Comparison of ENCODE assay signal across 25 mouse cellular contexts in the genomic region with DNA sequence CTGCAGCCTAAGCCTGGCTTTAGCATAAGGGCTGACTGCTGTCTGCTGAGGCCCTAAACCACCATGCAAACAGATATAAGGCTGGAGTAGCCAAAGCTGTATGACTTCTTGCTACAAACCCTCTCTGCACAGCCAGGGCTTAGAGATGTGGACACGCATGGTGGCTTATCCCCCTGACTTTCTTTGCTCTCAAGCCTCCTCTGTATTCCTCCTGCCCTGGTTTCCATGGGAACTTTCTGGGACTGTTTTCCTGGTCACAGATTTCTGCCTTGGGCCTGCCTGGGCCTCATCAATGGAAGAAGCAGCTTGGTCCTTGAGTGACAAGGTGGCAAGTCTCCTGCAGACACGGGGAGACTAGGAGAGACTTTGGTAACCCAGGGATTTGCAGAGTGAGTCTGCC. TPM values are rescaled to one million over a fixed set of nuclear protein-coding genes. Genes with fewer than 3 reads are reported as not detected.
DNase-seq lines count a peak whose midpoint lies in the region; ATAC-seq lines count a peak whose summit lies in the region.
"Had no signal": no experiment of that assay in that cellular context is flagged by ENCODE, and none has a peak within 500 bp of the region (broad histone marks: within the 10 kb centered on the region; RNA-seq: fewer than 3 reads in every experiment).

No protein-coding gene starts in this region.

- 25% methylated on average over 2 of the region's 2 CpGs for WGBS in neural tube, embryonic 11.5 days
- WGBS in midbrain, embryonic 12.5 days = 2% methylated on average over 2 of the region's 2 CpGs

- no peaks in the 10 kb centered on the region for H3K36me3 ChIP-seq in neural tube, embryonic 11.5 days (ENCODE audit: control insufficient read depth, insufficient read depth, low read length)
- H3K36me3 ChIP-seq in midbrain, embryonic 12.5 days = no peaks in the 10 kb centered on the region
- H3K36me3 ChIP-seq: embryonic facial prominence, embryonic 12.5 days; forebrain, embryonic 15.5 days; neural tube, embryonic 12.5 days had no signal

- H3K9ac ChIP-seq in neural tube, embryonic 11.5 days (ENCODE audit: low read length) = no peak overlapping the region
- no peak overlapping the region for H3K9ac ChIP-seq in midbrain, embryonic 12.5 days (replicated peaks)
- H3K9ac ChIP-seq: embryonic facial prominence, embryonic 12.5 days; forebrain, embryonic 15.5 days; neural tube, embryonic 12.5 days had no signal

- peaks cover 29% of the 10 kb centered on the region for H3K4me1 ChIP-seq in neural tube, embryonic 11.5 days (ENCODE audit: control insufficient read depth, insufficient read depth, low read length)
- peaks cover 39% of the 10 kb centered on the region for H3K4me1 ChIP-seq in midbrain, embryonic 12.5 days

- peak; percentile 67 for DNase-seq in heart, adult 11 months
- no peak for DNase-seq in heart, postnatal 4 days
- DNase-seq in neural tube, embryonic 11.5 days (ENCODE audit: low spot score) = peak; percentile 18
- no peak for DNase-seq in neural tube, embryonic 10.5 days (ENCODE audit: extremely low spot score, low spot score)
- no peak for DNase-seq in lung, postnatal 14 days
- DNase-seq in cerebellum, adult 8-10 months = no peak
- DNase-seq: adrenal gland, postnatal 25 days; cerebellum, adult 11-12 months; cerebellum, postnatal 25 days; gastrocnemius, postnatal 36 days; kidney, adult 11 months; layer of hippocampus, postnatal 36 days; liver; lung, postnatal 36 days; thymus, postnatal 36 days had no signal

- H3K4me2 ChIP-seq in neural tube, embryonic 11.5 days (ENCODE audit: low read depth) = no peak overlapping the region
- H3K4me2 ChIP-seq in midbrain, embryonic 12.5 days (replicated peaks) = no peak overlapping the region
- H3K4me2 ChIP-seq: embryonic facial prominence, embryonic 12.5 days; forebrain, embryonic 15.5 days; neural tube, embryonic 12.5 days had no signal

- no peak overlapping the region for H3K4me3 ChIP-seq in neural tube, embryonic 11.5 days (ENCODE audit: low read depth, low read length)
- H3K4me3 ChIP-seq in midbrain, embryonic 12.5 days = no peak overlapping the region
- H3K4me3 ChIP-seq: embryonic facial prominence, embryonic 12.5 days; erythroblast, embryonic 14.5 days; forebrain, embryonic 15.5 days; neural tube, embryonic 12.5 days had no signal

- no peaks in the 10 kb centered on the region for H3K9me3 ChIP-seq in neural tube, embryonic 11.5 days (ENCODE audit: control insufficient read depth, low read length)
- no peaks in the 10 kb centered on the region; the same call in 1 of the 2 replicates for H3K9me3 ChIP-seq in midbrain, embryonic 12.5 days
- H3K9me3 ChIP-seq: embryonic facial prominence, embryonic 12.5 days; forebrain, embryonic 15.5 days; neural tube, embryonic 12.5 days had no signal

- H3K27me3 ChIP-seq in neural tube, embryonic 11.5 days (ENCODE audit: control insufficient read depth, insufficient read depth, low read length) = no peaks in the 10 kb centered on the region
- H3K27me3 ChIP-seq in midbrain, embryonic 12.5 days = no peaks in the 10 kb centered on the region
- H3K27me3 ChIP-seq: embryonic facial prominence, embryonic 12.5 days; forebrain, embryonic 15.5 days; neural tube, embryonic 12.5 days; Patski had no signal

- 0 out of 2 replicates have a peak overlapping the region, but pooled peaks have one; percentile 4 for H3K27ac ChIP-seq in neural tube, embryonic 11.5 days (ENCODE audit: low read depth, low read length)
- H3K27ac ChIP-seq in midbrain, embryonic 12.5 days (replicated peaks) = peak overlapping the region; percentile 68
- H3K27ac ChIP-seq: embryonic facial prominence, embryonic 12.5 days; forebrain, embryonic 15.5 days; kidney, postnatal 0 days; neural tube, embryonic 12.5 days had no signal

- ATAC-seq in neural tube, embryonic 11.5 days (ENCODE audit: insufficient read depth, low FRiP score, low TSS enrichment) = no peak; the same call in 1 of the 2 replicates
- peak; percentile 32; the same call in 1 of the 2 replicates for ATAC-seq in midbrain, embryonic 12.5 days (ENCODE audit: low FRiP score, low read depth)
- no peak for ATAC-seq in monocyte, adult 5-6 weeks (replicated peaks; ENCODE audit: insufficient number of reproducible peaks, low FRiP score, low TSS enrichment, poor library complexity, severe bottlenecking)
- ATAC-seq: activated CD4-positive, CD25-positive, alpha-beta regulatory T cell, adult 4 months; CD4-positive, CD25-positive, alpha-beta regulatory T cell, adult 4 months; forebrain, embryonic 15.5 days; Patski had no signal

RNA-seq across cellular contexts. Expression of a gene that starts 56.5 kb away (rescaled TPM):
- total RNA-seq in heart, postnatal 4 days (2021) = under 1 TPM; 0.47 to 0.52 TPM
- 24.6 and 25.2 TPM in 2 replicates for polyA plus RNA-seq in neural tube, embryonic 11.5 days (2014; fragmentation: Nextera tagmentation; extraction: Ambion mirVana)
- 18.4 and 19.7 TPM in 2 replicates for polyA plus RNA-seq in midbrain, embryonic 12.5 days (2016; fragmentation: Nextera tagmentation; extraction: Ambion mirVana)
- total RNA-seq in monocyte, adult 5-6 weeks (2017) = not detected in 3 replicates
- polyA plus RNA-seq: activated CD4-positive, CD25-positive, alpha-beta regulatory T cell, adult 4 months; CD4-positive, CD25-positive, alpha-beta regulatory T cell, adult 4 months; erythroblast, embryonic 14.5 days; Patski had no signal

Comparison
In these comparisons a context has a peak if more than half of its experiments do, and no peak if none do; other contexts are left out.
1. DNase-seq: peak in heart, adult 11 months (single experiment) and neural tube, embryonic 11.5 days (single experiment); none in heart, postnatal 4 days (single experiment), neural tube, embryonic 10.5 days (single experiment), lung, postnatal 14 days (single experiment) and cerebellum, adult 8-10 months (single experiment).